Mouse (Mus musculus): ENCODE data around the gene Cdk5r2.

The Cdk5r2 gene

DNA sequence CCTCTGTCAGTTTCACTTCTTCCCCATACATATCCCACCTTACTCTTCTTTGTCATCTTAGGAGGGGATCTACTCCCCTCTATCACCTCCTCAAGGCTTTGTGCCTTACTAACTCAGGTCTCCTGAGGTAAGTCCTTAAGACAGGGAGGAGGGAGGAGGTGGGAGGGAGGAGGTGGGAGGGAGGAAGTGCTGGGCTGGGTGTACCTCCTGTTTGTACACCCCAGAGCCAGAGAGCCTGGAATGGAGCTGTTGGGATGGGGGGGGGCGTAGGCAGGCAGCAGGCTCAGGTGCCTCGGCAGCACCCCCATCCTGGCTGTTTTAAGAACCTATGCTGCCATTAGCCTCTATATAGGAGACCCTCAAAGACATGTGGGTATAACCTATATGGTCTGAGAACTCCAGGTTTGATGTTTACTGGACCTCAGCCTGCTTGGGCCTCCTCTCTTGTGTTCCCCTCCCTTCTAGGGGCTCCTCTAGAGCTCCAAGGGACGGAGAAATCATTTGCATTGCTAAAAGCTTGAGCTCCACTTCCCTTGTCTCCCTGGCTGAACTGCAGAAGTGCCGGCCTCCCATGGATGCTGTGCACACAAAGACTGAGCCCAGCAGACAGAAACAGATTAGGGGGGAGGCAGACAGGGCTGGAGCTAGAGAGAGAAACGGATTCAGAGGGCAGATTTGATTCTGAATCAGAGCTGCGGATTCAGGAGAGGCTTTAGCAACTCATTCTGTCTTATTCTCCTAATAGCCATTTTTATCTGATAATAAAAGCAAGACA is 3.5 kb upstream of the Cdk5r2 start:
- no peak for DNase-seq

DNA sequence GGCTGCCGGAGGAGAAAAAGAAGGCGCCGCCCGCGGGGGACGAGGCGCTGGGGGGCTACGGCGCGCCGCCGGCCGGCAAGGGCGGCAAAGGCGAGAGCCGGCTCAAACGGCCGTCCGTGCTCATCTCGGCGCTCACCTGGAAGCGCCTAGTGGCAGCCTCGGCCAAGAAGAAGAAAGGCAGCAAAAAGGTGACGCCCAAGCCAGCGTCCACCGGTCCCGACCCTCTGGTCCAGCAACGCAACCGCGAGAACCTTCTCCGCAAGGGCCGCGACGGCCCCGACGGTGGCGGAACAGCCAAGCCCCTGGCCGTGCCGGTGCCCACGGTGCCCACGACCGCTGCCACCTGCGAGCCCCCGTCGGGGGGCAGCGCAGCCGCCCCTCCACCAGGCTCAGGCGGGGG is 422 bp downstream of the Cdk5r2 start:
- no peak for DNase-seq

DNA sequence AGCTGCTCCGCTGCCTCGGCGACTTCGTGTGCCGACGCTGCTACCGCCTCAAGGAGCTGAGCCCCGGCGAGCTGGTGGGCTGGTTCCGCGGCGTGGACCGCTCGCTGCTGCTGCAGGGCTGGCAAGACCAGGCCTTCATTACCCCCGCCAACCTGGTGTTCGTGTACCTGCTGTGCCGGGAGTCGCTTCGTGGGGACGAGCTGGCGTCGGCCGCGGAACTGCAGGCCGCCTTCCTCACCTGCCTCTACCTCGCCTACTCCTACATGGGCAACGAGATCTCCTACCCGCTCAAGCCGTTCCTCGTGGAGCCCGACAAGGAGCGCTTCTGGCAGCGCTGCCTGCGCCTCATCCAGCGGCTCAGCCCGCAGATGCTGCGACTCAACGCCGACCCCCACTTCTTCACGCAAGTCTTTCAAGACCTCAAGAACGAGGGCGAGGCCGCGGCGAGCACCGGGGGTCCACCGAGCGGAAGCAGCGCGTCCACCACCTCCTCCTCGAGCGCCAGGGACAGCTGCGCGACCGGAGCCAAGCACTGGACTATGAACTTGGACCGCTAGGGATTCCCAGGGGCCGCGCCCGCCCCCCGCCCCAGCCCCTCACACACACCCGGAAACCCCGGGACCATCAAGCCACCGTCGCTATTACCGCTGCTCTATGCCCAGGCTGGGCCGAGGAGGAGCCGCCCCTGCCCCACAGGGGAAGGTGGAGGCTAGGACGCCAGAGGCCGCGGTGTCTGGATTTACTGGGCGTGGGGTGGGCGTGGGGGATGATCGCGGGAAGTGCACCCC is 1.1 kb downstream of the Cdk5r2 start:
- no peak for DNase-seq

DNA sequence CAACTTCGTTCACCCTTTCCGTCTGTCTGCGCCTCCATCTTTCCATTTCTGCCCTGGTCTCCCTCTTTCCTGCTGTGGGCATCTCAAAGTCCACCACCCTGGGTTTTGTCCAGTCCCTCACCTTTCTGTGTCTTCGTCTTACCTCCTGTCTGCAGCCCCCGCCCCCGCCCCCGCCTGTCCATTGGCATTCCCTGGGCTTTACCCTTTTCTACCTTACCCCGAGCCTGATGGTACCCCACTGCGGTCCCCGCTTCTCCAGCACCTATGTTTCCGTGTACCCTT is 1.6 kb downstream of the Cdk5r2 start:
- DNase-seq, result no peak

DNA sequence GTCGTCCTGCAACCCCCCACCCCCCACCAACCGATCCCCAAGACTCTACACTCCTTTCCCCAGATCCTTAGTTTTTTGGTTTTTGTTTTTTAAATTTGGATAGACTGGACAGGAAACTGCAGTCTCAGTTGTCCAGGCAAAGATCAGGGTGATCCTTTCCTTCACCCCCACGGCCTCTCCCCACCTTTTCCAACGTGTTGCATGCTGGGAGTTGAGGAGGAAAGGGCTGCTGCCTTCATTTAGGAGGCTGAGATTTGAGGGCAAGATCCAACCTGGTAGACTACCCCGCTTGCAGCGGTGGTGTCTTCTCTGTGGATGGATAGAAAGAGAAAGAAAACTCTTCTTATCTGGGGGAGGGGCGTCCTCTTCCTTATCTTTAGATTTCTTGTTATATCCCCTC is 2.1 kb downstream of the Cdk5r2 start:
- DNase-seq, result no peak

DNA sequence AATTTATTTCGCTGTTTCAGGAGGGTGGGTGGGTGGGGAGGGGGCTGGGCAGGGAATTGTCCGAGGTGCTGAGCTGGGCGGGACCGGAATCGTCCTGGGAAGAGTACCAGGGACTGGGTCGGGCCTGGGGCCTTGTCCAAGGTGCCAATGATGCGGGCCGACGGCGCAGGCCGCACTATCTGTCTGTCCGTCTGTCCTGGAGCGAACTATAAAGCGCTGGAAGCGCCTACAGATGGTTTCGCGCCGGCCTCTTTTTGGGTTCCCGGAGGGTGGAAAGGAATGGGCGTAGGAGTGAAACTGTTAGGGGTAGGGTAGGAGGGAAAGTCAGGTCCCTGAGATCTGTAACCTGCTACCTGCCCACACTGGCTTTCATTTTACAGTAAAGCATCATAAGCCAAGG is 2.5 kb downstream of the Cdk5r2 start:
- no peak for DNase-seq

DNA sequence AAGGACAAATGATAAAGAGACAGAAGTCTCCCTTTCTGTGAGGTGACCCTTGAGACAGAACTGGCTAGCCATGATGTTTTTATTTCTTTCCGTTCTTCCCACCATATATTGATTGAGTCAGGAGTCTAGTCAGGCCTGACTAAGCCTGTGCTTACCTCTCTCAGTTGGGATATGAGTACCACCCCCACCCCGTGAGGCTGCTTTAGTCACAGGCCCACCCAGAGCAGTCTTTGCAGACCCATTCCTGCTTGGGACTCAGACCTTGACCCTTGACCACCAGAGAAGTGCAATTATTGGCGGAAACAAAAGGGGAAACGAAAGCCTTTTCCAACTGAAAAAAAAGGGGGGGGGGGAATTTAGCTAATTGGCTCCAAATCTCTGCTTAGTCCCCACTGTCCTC is 2.9 kb downstream of the Cdk5r2 start:
- no peak for DNase-seq

DNA sequence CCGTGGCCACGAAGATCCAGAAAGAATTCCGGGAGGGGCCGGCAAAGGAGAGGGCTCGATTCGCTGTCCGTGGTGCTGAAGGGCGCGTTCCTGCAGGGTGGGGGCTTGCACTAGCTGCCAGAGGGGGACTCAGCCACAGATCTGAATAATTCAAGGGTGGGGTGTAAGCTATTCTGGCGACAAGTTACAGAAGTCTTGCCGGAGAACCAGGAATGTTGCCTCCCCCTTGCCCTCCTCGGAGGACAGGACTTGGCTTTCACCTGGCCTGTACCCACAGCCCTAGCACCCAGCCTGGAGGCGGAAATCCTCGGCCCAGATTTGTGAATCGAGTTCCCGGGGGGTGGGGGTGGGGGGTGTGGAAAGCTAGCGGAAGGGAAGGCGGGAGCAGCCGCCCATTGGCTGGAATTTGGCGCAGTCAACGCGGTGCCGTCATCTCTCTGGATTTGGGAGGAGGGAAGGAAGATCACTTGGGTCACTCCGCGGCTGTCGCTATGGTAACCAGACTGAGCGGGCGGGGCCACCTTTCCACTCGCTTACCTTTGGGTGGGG is 3.5 kb downstream of the Cdk5r2 start:
- DNase-seq, result peak; percentile 20 to 31

DNA sequence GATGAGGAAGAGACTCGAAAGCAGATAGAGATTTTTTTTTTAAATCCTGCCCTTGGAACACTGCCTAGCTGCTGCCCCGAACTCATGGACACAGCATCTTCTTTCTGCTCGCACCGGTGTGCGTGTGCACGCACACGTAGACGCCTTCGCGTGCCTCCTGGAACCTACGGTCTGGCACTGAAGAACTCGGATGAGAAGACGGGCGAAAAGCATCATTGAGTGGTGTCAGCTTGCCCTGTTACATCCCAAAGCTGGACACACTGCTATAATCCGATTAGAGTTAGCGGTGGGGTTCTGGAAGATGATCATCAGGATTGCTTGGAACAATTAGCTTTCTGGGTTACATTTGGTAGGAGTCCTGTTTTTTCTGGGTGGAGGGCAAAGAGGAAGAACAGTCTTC is 4.1 kb downstream of the Cdk5r2 start:
- DNase-seq, result no peak

DNA sequence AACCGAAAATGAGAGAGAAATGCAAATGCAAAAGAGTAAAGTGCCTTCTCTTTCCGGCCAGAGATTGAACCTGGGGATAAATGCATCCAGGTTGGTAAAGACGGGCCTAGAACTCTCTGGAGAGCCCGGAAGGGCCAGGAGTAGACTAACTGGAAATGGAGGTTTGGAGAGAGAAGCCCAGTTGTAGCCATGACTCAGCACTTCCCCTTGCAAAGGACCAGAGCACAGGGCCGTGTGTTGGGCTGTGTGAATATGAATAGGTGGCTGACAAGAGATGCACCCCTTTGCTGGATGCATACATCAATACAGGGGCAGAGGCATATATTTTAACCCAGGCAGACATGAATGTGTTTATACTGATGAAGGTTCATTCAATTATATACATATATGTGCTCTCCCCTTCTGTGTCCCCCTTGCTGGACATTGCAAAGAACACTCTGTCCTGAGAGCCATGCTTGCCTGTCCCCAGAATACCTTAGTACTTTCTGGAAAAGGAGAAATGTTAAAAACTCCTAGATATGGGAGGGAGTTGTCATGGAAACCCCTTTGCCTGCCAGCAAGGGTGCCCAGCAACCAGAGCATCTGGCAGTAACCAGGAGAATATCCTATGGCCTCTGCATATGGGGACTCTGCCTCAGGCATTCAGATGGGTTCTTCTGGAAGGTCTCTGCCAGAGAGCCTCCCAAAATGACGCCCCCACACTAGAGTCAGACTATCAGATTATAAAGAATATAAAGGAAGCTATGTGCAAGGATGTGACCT is 4.7 kb downstream of the Cdk5r2 start:
- no peak for DNase-seq

DNA sequence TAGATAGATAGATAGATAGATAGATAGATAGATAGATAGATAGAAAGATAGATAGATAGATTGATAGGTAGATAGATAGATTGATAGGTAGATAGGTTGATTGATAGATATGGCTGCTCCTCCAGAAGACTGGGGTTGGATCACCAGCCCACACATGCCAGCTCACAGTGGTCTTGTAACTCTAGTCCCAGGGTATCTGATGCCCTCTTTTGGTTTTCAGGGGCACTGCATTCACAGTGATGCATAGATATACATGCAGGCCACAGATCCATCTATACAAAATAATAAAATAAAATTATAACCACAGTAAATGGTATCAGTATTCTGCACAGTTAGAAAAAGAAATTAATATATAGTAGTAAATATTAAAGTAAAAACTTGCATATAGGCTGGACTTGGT is 7.0 kb downstream of the Cdk5r2 start:
- no peak for DNase-seq

DNA sequence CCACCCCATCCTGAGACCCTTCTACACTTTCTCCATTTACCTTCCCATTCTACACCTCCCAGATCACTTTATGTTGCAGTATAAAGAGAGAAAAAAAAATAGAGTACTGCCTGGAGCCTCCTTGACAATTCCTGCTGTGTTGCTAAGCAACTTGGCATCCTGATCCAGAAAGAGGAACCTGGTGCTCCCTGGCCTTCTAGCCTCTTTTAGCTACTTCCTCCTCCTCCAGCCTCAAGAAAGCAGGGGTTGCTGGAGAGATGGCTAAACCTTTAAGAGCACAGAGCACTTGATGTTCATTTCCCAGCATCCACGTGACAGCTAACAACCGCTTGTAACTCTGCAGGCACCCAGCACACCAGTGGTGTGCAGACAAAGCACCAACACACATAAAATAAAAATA is 17.5 kb downstream of the Cdk5r2 start:
- DNase-seq, result no peak

DNA sequence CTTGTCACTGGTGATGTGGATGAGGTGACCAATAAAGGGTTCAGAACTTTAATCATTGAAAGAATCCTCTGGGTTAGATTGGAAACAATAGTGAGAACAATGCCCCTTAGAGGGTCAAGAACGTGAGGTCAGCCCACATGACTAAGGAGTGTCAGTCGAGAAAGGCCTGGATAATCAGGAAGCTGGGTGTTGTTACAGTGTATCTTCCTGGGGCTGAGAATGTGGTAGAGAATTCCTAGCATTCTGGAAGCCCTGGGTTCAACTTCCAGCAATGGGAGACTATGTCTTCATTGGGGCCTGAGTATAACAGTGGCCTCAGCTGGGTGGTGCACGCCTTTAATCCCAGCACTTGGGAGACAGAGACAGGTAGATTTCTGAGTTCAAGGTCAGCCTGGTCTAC is 22.5 kb downstream of the Cdk5r2 start:
- no peak for DNase-seq

DNA sequence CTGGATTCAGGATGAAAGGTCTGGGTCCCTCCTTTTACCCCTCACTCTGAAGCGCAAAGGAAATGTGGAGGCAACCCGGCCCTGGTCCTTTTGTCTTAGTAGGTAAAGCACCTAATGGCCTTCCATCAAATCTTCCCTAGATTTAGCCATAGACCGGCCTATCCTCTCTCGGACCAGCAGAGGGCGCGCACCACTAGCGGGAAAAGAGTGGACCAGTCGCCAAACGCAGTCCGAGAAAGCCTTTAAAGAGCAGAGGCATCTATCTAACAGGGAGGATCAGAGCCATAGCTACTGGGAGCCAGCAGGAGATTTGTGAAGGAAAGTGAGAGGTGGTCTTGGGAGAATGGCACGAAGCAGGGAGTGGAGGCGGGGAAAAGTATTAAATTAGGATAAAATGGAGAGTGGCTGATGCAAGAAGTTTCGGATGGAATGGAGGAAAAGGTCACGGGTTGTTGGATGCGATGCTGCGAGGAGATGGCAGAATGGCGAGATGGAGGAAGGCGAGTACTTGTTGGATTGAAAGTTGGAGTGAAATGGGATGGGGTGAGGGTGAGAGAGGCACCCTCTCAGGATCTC is 26.1 kb downstream of the Cdk5r2 start:
- peak; percentile 42 to 68 for DNase-seq

DNA sequence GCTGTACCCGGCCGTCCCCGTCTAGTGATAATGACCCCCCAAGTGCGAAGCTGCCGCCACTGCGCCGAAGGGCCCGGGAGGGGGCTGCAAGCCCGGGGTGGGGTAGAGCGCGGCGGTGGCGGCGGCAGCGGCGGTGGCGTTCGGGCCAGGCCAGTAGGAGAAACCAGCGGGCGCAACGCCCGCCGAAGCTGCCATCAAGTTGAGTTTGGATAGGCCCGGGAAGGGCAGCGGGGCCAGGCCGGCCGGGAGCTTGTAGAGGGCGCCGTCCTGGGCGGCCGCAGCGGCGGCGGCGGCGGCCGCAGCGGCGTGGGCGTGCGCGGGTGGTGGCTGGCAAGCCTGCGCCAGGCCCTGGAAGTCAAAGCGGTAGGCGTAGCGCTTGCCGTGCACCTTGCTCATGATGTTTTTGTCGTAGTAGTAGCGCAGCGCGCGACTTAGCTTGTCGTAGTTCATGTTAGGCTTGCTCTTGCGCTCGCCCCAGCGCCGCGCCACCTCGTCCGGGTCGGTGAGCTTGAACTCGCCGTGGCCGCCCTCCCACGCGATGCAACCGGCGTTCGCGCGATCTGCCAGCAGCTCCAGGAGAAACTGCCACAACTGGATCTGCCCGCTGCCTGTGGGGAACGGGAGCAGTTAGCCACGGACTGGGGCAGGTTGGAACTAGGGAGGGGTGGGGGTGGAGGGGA is 27.5 kb downstream of the Cdk5r2 start:
- DNase-seq, result no peak

DNA sequence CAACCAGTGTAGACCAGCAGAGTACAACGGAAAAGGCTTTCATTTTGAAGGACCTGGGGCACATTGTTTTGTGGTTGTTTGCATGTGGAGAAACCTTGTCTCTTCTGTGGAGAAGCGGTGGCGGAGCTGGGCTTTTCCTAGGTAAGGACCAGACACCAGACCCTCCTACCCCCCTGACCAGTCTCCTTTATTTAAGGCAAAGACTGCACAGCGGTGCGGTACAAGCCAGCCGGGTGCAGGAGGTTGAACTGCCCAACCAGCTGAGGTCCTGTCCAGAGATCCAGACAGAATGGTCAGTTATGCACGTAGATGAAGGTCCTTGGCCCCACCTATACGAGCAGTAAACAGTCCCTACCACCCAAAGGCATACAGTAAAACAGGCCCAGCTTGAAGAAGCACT is 28.1 kb downstream of the Cdk5r2 start:
- DNase-seq, result no peak

DNA sequence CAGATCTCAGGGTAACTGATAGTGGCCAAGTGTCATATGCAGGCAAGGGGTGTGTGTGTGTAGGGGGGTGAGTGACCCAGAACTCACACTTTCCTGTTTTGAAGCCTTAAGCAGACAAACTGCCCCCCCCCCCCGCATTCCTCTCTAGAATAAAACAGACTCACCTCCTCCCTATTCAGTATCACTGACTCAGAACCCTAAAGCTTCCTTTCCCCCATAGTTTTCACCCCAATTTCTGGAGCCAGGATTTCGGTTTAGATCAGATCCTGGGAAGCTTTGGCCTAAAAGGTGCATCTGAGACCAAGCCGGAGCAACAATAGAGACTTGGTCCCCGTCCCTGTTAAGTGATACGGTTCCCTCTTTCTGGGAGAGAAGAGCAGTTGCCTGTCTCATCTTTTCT is 28.7 kb downstream of the Cdk5r2 start:
- DNase-seq, result no peak

DNA sequence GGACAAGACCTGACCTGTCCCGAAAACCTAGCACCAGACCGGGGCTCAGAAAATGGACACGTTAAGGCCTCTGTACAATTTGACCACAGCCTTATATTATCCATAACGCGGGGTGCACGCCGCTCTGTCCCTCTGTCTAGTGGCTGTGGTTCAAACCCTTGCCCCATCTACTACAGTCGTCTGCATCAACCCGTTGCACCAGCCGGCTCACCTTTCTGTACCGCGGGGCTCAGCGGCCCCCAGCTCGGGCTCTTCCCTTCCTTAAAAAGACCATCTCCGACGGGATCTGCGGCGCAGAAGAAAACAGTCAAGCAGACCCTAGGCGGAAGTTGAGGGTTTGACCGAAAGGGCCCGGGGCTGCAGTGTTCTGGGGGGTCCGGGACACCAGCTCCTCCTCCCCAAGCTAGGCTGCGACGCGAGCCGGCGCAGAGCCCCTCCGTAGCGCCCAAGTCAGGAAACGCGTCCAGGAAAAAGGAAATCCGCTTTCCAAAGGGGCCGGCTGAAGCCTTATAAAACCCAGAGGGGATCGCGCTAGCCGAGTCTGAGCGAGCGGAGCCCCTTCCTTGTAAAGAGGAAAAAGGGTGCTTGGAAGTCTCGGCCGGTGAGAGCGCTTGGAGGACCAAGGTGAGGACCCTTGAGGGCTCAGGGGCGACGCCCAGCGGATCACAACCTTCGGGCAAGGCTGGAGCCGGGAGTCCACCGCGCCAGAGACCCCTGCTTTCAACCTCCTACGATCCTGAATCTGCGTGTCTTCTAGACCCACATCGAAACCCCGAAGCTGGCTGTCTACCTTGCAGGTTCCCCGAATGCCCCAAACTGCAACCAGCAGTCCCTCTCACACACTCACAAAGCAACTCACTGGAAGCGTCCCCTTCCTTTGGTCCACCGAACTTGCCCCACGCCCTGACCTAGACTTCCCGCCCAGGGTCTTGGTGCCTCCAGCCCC is 29.7 kb downstream of the Cdk5r2 start:
- DNase-seq, result no peak

DNA sequence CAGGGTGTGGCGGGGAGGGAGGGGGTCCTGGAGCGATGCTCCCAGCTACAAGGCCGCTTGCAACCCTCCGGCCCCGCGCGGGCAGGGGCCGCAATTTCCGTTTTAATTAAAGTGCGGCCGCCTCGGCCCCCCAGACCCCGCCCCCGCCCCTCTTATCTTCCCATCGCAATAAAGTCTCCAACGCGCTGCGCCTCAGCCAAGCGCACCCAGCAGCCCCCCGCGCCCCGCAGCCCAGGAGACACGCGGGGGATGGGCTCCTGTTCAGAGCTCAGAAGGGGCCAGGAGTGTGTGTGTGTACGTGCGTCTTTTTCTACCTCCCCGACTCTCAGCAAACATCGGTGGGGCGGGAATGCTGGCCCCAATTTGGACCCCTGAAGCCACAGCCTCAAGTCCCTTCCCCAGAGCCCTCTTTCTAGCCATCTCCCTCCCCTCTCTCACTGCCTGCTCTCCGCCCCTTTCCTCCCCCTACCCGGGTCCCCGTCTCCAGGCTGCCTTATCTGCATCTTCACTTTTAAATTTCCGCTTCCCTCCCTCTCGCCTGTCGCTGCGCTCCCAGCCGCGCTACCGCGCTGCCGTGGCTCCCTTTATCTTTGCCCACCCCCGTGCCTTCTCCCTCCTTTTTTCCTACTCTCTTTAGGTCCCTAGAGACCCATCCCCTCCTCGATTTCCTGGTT is 30.8 kb downstream of the Cdk5r2 start, which contains the start of gene Fev:
Fev (minus strand) TSS at position 51 of the 674 bp plus-strand sequence.
- DNase-seq, result no peak

DNA sequence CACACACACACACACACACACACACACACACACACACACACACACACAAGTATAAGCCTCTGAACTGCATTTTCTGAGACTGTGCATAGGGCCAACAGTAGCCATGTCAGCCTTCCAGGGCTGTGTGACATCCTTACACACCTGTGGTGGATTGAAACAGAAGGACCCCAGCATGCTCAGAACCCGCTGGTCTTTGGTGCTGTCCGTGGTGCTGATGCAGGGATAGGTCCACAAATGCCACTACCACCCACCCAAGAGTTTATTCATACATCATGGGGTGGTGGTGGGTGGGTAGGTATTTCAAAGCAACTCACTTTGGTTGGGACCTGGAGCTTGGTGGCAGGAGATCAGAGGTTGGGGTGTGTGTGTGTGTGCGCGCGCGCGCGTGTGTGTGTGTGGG is 36.8 kb downstream of the Cdk5r2 start:
- DNase-seq, result no peak
